Mouse (Mus musculus): ENCODE measurements around the gene Trappc5. TPM values are rescaled to one million over a fixed set of nuclear protein-coding genes. Genes with fewer than 3 reads are reported as not detected.

Gene Trappc5
- polyA plus RNA-seq, 1 experiment from 2014 or later, result 36.8 TPM

GRCm38 (mm10) chr8:3721041-3721440, 44.9 kb downstream of the Trappc5 start:
- no peaks in the 10 kb centered on the region for H3K9me3 ChIP-seq (replicated peaks; ENCODE audit: control insufficient read depth, low read length)
- H3K4me2 ChIP-seq (ENCODE audit: low read depth, low read length), result no peak overlapping the region
- H3K27ac ChIP-seq (replicated peaks; ENCODE audit: low read depth, low read length), result no peak overlapping the region
- H3K9ac ChIP-seq (replicated peaks; ENCODE audit: low read length), result no peak overlapping the region
- DNase-seq (ENCODE audit: low spot score) (no peak), ATAC-seq (replicated peaks; ENCODE audit: insufficient number of reproducible peaks, low FRiP score, low TSS enrichment, low read depth) (no peak)
- no peaks in the 10 kb centered on the region for H3K4me1 ChIP-seq (ENCODE audit: control insufficient read depth, insufficient read depth, low read length)
- WGBS, result 67% methylated on average over 1 of the region's 1 CpGs
- H3K27me3 ChIP-seq (ENCODE audit: control insufficient read depth, insufficient read depth, low read length), result no peaks in the 10 kb centered on the region
- no peaks in the 10 kb centered on the region for H3K36me3 ChIP-seq (replicated peaks; ENCODE audit: control insufficient read depth, insufficient read depth, low read depth, low read length)
- no peak overlapping the region for H3K4me3 ChIP-seq (ENCODE audit: low read depth, low read length)

Other genes with a start within 250 kb of the Trappc5 start
- gene Pex11g, start 208.6 kb upstream of the Trappc5 start, polyA plus RNA-seq (2014; fragmentation: Nextera tagmentation; extraction: Ambion mirVana), result 2.1 TPM in 2 replicates
- 0.14 TPM in 1 of 2 replicates, not detected in the other for gene Tex45, start 205.4 kb upstream of the Trappc5 start, polyA plus RNA-seq (2014; fragmentation: Nextera tagmentation; extraction: Ambion mirVana)
- gene Zfp358, start 183.2 kb upstream of the Trappc5 start, polyA plus RNA-seq (2014; fragmentation: Nextera tagmentation; extraction: Ambion mirVana), result 29.0 and 29.9 TPM in 2 replicates
- gene Mcoln1, start 175.8 kb upstream of the Trappc5 start, polyA plus RNA-seq (2014; fragmentation: Nextera tagmentation; extraction: Ambion mirVana), result 43.1 and 43.6 TPM in 2 replicates
- gene Pnpla6, start 160.9 kb upstream of the Trappc5 start, polyA plus RNA-seq (2014; fragmentation: Nextera tagmentation; extraction: Ambion mirVana), result 13.6 and 17.5 TPM in 2 replicates
- 2.5 and 5.4 TPM in 2 replicates for gene C330021F23Rik, start 108.3 kb upstream of the Trappc5 start, polyA plus RNA-seq (2014; fragmentation: Nextera tagmentation; extraction: Ambion mirVana)
- gene Camsap3, start 89.0 kb upstream of the Trappc5 start, polyA plus RNA-seq (2014; fragmentation: Nextera tagmentation; extraction: Ambion mirVana), result 5.1 and 8.9 TPM in 2 replicates
- gene Xab2, start 55.0 kb upstream of the Trappc5 start, polyA plus RNA-seq (2014; fragmentation: Nextera tagmentation; extraction: Ambion mirVana), result 61.4 and 61.6 TPM in 2 replicates
- gene Pet100, start 54.8 kb upstream of the Trappc5 start, polyA plus RNA-seq (2014; fragmentation: Nextera tagmentation; extraction: Ambion mirVana), result 73.5 and 84.1 TPM in 2 replicates
- gene Pcp2, start 50.8 kb upstream of the Trappc5 start, polyA plus RNA-seq (2014; fragmentation: Nextera tagmentation; extraction: Ambion mirVana), result 1.5 and 2.2 TPM in 2 replicates
- gene Stxbp2, start 45.3 kb upstream of the Trappc5 start, polyA plus RNA-seq (2014; fragmentation: Nextera tagmentation; extraction: Ambion mirVana), result 24.9 and 26.5 TPM in 2 replicates
- 0.42 TPM in 1 of 2 replicates, not detected in the other for gene Retn, start 20.5 kb upstream of the Trappc5 start, polyA plus RNA-seq (2014; fragmentation: Nextera tagmentation; extraction: Ambion mirVana)
- gene Mcemp1, start 10.5 kb upstream of the Trappc5 start, polyA plus RNA-seq (2014; fragmentation: Nextera tagmentation; extraction: Ambion mirVana), result 0.28 TPM in 1 of 2 replicates, not detected in the other
- 7.8 and 10.8 TPM in 2 replicates for gene Fcor, start 3.9 kb upstream of the Trappc5 start, polyA plus RNA-seq (2014; fragmentation: Nextera tagmentation; extraction: Ambion mirVana)
- 0.25 and 0.36 TPM in 2 replicates for gene Fcer2a, start 17.9 kb downstream of the Trappc5 start, polyA plus RNA-seq (2014; fragmentation: Nextera tagmentation; extraction: Ambion mirVana)
- gene Clec4g, start 44.4 kb downstream of the Trappc5 start, polyA plus RNA-seq (2014; fragmentation: Nextera tagmentation; extraction: Ambion mirVana), result 0.28 TPM in 2 replicates
- gene Cd209a, start 72.7 kb downstream of the Trappc5 start, polyA plus RNA-seq (2014; fragmentation: Nextera tagmentation; extraction: Ambion mirVana), result not detected in 2 replicates
- not detected in 2 replicates for gene Cd209e, start 178.0 kb downstream of the Trappc5 start, polyA plus RNA-seq (2014; fragmentation: Nextera tagmentation; extraction: Ambion mirVana)
- gene Cd209d, start 202.3 kb downstream of the Trappc5 start, polyA plus RNA-seq (2014; fragmentation: Nextera tagmentation; extraction: Ambion mirVana), result not detected in 2 replicates

Measured in embryonic facial prominence, embryonic 11.5 days (tissue).